Mouse (Mus musculus) liver, embryonic 14.5 days (tissue): Measurements from ENCODE around the gene Pitx2. TPM values are rescaled to one million over a fixed set of nuclear protein-coding genes. Genes with fewer than 3 reads are reported as not detected.

Experiments
- ATAC-seq: fragments of 200-750 bp; cut with Nextera tagmentation; 2 replicates; pipeline ENCODE4 v1.8.0; 2017; ENCODE audit warnings: moderate number of reproducible peaks, mild to moderate bottlenecking, moderate library complexity; ENCODE audit not compliant: insufficient read depth
- DNase-seq, 3 experiments: peaks; one replicate each; pipeline ENCODE4 v3.0.0-alpha.2; 2012 to 2013; ENCODE audit warnings: low read depth in 3 of 3, low spot score in 3 of 3
- H3K27ac ChIP-seq: fragments of 300-500 bp; sonication (generic); 2 replicates; pipeline ENCODE4 v1.5.1; 2014; ENCODE audit warnings: moderate library complexity, mild to moderate bottlenecking, control low read depth, inconsistent platforms
- H3K27me3 ChIP-seq: fragments of 300-500 bp; sonication (generic); 2 replicates; pipeline ENCODE4 v1.6.1; 2014; ENCODE audit warnings: mild to moderate bottlenecking, low read length, moderate library complexity; ENCODE audit not compliant: control insufficient read depth, insufficient read depth
- H3K36me3 ChIP-seq: fragments of 300-500 bp; sonication (generic); replicated peaks from 2 replicates; pipeline ENCODE4 v1.6.1; 2014; ENCODE audit warnings: low read depth; ENCODE audit not compliant: control insufficient read depth, insufficient read depth
- H3K4me1 ChIP-seq, 2 experiments: fragments of 200-500 bp in 1 of 2; fragments of 300-500 bp in 1 of 2; sonication (generic) in 1 of 2; replicated peaks; 2 replicates each; pipeline ENCODE4 v1.6.1; 2012 to 2014; ENCODE audit warnings: antibody characterized with exemption in 1 of 2, inconsistent platforms in 1 of 2, low read length in 1 of 2; ENCODE audit not compliant: control insufficient read depth in 2 of 2, insufficient read depth in 2 of 2
- H3K4me2 ChIP-seq: fragments of 300-500 bp; sonication (generic); 2 replicates; pipeline ENCODE4 v1.6.1; 2014; ENCODE audit warnings: low read depth, mild to moderate bottlenecking, control low read depth, moderate library complexity
- H3K4me3 ChIP-seq, 2 experiments: fragments of 200-500 bp in 1 of 2; fragments of 300-500 bp in 1 of 2; sonication (generic) in 1 of 2; 2 replicates each; pipeline ENCODE4 v1.5.1; 2012 to 2014; ENCODE audit warnings: low read depth in 2 of 2, low read length in 2 of 2, mild to moderate bottlenecking in 2 of 2, control low read depth in 1 of 2, inconsistent platforms in 1 of 2, moderate library complexity in 1 of 2; ENCODE audit not compliant: insufficient read depth in 1 of 2
- H3K9ac ChIP-seq: fragments of 300-500 bp; sonication (generic); replicated peaks from 2 replicates; pipeline ENCODE4 v1.6.1; 2014; ENCODE audit warnings: mild to moderate bottlenecking, control low read depth, moderate library complexity
- H3K9me3 ChIP-seq: fragments of 300-500 bp; sonication (generic); 2 replicates; pipeline ENCODE4 v1.6.1; 2016; ENCODE audit warnings: low read length, mixed read lengths; ENCODE audit not compliant: control insufficient read depth
- CTCF ChIP-seq: IDR thresholded peaks from 2 replicates; pipeline ENCODE4 v1.5.1; 2016; ENCODE audit warnings: antibody characterized with exemption, low read depth, control low read depth
- EP300 ChIP-seq: IDR thresholded peaks from 2 replicates; pipeline ENCODE4 v1.6.1; 2016; ENCODE audit warnings: antibody characterized with exemption, low read depth
- WGBS: fragments of 180-500 bp; shearing (Covaris S2); extraction: QIAGEN DNeasy Blood & Tissue Kit; methylation state at CpG from one replicate; pipeline ENCODE4 v1.1.7; 2014; ENCODE audit not compliant: insufficient replicate concordance; 5-methylcytosine and 5-hydroxymethylcytosine counted together
- polyA plus RNA-seq, 2 experiments: library from polyadenylated mRNA; depleted of rRNA in 1 of 2; stranded (reverse) in 1 of 2; unstranded in 1 of 2; fragments of >200 nt; fragmentation: Nextera tagmentation in 1 of 2; extraction: Ambion mirVana in 1 of 2; gene quantifications; 2 replicates each; pipeline versions ENCODE4 v1.2.1 to v1.2.3; 2012 to 2014

Gene Pitx2
- polyA plus RNA-seq, 2 experiments: 0.36 to 0.71 TPM

DNA sequence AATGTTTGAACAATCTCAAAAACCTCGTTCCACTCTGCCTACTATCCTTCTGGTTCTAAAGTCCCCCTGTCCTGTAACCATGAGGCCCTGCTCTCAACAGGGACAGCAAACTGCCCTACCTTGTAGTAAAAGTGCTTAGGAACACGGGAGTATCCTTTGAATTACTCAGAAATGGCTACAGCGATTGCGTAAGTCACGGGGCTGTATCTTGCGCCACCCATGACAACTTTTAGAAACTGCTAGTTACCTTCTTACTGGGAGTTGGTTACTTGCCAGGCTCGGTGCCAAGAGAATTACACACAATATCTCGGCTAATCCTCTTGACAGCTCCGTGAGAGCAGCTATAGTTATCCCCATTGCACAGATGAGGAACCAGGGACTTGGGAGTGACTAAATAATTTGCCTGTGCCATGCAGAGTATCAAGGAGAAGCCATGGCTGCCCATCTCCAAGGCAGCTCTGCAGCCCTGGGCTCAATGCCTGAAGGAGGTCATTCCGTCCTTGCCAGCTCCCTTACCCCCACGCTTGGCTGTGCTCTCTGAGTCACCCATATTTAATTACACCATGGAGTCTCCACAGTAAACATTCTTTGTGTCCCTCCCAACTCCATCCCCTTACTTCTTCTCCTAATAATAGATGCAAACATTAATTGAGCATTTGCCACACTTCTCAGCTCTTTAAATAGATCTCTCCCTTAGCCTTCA is 38.2 kb upstream of the Pitx2 start:
- no peak for TF ChIP-seq EP300
- TF ChIP-seq CTCF: no peak
- H3K36me3 ChIP-seq: no peaks in the 10 kb centered on the region
- H3K4me3 ChIP-seq: no peak overlapping the region
- H3K9me3 ChIP-seq: no peaks in the 10 kb centered on the region
- no peaks in the 10 kb centered on the region for H3K4me1 ChIP-seq
- no peak overlapping the region for H3K9ac ChIP-seq
- no peaks in the 10 kb centered on the region for H3K27me3 ChIP-seq
- DNase-seq: no peak
- H3K4me2 ChIP-seq: no peak overlapping the region
- ATAC-seq: no peak
- 62% methylated on average over 11 of the region's 11 CpGs for WGBS
- H3K27ac ChIP-seq: no peak overlapping the region

DNA sequence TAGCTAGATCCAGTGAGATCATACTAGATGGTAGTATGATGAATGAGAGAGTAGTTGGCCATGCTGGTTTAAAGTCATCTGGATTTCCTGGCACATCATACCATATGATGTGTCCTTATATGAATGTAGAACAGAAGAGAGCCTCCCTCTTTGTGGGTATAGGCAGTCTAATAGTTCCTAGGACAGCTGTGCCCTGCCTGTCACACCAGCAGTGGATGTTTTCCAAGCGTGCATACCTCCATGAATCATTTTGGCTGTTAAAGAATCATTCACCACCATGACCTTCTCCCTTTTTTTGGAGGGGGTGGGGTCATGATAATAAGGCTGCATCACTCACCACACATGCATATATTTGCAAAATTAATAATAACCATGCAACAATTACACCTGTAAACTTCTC is 35.4 kb upstream of the Pitx2 start:
- WGBS: 50% methylated on average over 1 of the region's 1 CpGs
- TF ChIP-seq EP300 (no peak), CTCF (no peak)
- H3K9ac ChIP-seq: no peak overlapping the region

DNA sequence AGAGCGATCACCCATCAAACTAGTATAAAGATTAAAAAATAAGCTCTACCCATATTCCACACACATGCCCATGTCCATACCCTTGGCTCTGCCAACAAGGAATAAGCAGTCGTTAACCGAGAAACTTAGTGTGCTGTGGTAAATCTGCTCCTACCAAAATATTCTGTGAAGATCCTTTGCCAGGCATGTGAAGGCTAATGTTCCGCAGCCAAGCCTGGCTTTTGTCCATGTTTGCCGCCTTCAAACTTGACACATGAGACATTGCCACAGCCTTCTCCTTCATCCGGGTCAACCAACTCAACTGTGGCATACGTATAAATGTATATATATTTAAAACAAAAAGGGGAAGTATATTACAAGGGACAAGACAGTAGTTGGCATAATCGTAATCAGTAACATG is 34.0 kb upstream of the Pitx2 start:
- no peak overlapping the region for H3K27ac ChIP-seq
- WGBS: 62% methylated on average over 8 of the region's 8 CpGs
- H3K9ac ChIP-seq: no peak overlapping the region
- no peak overlapping the region for H3K4me2 ChIP-seq
- no peak for ATAC-seq
- H3K36me3 ChIP-seq: no peaks in the 10 kb centered on the region
- H3K9me3 ChIP-seq: no peaks in the 10 kb centered on the region
- TF ChIP-seq EP300 (no peak), CTCF (no peak)
- DNase-seq: no peak
- H3K4me3 ChIP-seq: no peak overlapping the region
- H3K4me1 ChIP-seq: no peaks in the 10 kb centered on the region
- H3K27me3 ChIP-seq: no peaks in the 10 kb centered on the region

More for the DNA sequence above, 35.4 kb upstream of the Pitx2 start:
- no peak for DNase-seq
- no peaks in the 10 kb centered on the region for H3K4me1 ChIP-seq
- H3K9me3 ChIP-seq: no peaks in the 10 kb centered on the region
- no peak for ATAC-seq
- H3K27ac ChIP-seq: no peak overlapping the region
- H3K4me3 ChIP-seq: no peak overlapping the region
- H3K4me2 ChIP-seq: no peak overlapping the region
- no peaks in the 10 kb centered on the region for H3K36me3 ChIP-seq
- no peaks in the 10 kb centered on the region for H3K27me3 ChIP-seq

DNA sequence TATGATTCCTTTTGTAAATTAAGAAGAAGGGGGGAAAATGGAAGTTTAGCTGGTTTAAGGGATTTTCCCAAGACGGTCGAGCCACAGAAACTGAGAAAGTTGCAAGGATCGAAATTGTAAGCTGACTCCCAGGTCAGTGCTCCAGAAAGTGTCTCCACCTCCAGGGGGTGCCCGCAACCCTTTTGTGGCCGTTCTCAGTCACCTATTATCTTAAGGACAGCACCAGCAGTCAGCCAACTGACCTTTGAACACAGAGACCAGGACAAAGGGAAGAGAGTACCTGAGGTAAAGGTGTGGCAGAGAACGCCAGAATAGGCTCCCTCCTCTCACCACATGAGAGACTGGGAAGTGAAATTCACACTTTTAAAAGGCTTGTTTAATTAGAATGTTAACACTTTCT is 33.0 kb upstream of the Pitx2 start:
- H3K9ac ChIP-seq: no peak overlapping the region
- no peak overlapping the region for H3K27ac ChIP-seq
- ATAC-seq: no peak
- no peak overlapping the region for H3K4me2 ChIP-seq
- WGBS: 7% methylated on average over 6 of the region's 6 CpGs
- no peaks in the 10 kb centered on the region for H3K4me1 ChIP-seq
- H3K9me3 ChIP-seq: no peaks in the 10 kb centered on the region
- no peaks in the 10 kb centered on the region for H3K27me3 ChIP-seq
- no peak for DNase-seq
- TF ChIP-seq EP300 (no peak), CTCF (no peak)
- no peak overlapping the region for H3K4me3 ChIP-seq
- no peaks in the 10 kb centered on the region for H3K36me3 ChIP-seq

DNA sequence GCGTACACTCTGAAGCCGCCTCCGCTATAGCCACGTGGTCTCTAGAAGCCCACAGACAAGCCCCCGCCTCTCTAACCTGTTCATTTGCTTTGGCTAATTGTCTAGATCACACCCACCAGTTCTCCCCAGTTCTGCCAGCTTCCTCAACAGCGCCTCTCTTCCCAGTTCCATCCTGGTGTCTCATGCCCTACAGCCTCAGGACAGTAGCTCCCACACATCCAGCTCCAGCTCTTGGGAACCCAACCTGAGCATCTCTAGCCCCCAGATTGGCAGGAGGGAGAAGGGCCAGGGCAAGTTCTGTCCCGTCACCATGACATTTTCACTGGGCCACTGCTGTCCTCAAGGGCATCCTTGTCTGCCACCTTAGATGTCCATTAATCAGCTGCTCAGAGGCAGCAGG is 29.3 kb upstream of the Pitx2 start:
- H3K9me3 ChIP-seq: no peaks in the 10 kb centered on the region
- no peaks in the 10 kb centered on the region for H3K36me3 ChIP-seq
- TF ChIP-seq CTCF (no peak), EP300 (no peak)
- H3K27ac ChIP-seq: no peak overlapping the region
- H3K9ac ChIP-seq: no peak overlapping the region
- H3K27me3 ChIP-seq: no peaks in the 10 kb centered on the region
- no peak for ATAC-seq
- H3K4me1 ChIP-seq: no peaks in the 10 kb centered on the region
- H3K4me2 ChIP-seq: no peak overlapping the region
- H3K4me3 ChIP-seq: no peak overlapping the region
- DNase-seq: no peak
- 58% methylated on average over 7 of the region's 7 CpGs for WGBS
